Mouse (Mus musculus) ovary, postnatal 36 days (tissue): ENCODE results near the gene Foxi3.

Source experiments
- DNase-seq: peaks from one replicate; pipeline ENCODE4 v3.0.0; 2022; ENCODE audit warnings: low spot score, mixed read lengths

Foxi3 gene

GRCm38 (mm10) chr6:70996123-70996723 lies 39.9 kb downstream of the Foxi3 start:
- DNase-seq, result no peak

- DNase-seq, result no peak
Measured at GRCm38 (mm10) chr6:71002656-71003055, 46.3 kb downstream of the Foxi3 start.

- DNase-seq, result no peak
Measured at GRCm38 (mm10) chr6:71004161-71004560, 47.8 kb downstream of the Foxi3 start.
